Mouse (Mus musculus): ENCODE results near the gene Vrk3. TPM values are rescaled to one million over a fixed set of nuclear protein-coding genes. Genes with fewer than 3 reads are reported as not detected.
"Not testable (repeated sequence)": the region's sequence is repeated elsewhere in the genome, so short reads cannot be mapped to it uniquely, and the experiment has no call there.

The Vrk3 gene
- polyA plus RNA-seq, 1 experiment from 2014 or later: 23.0 TPM

DNA sequence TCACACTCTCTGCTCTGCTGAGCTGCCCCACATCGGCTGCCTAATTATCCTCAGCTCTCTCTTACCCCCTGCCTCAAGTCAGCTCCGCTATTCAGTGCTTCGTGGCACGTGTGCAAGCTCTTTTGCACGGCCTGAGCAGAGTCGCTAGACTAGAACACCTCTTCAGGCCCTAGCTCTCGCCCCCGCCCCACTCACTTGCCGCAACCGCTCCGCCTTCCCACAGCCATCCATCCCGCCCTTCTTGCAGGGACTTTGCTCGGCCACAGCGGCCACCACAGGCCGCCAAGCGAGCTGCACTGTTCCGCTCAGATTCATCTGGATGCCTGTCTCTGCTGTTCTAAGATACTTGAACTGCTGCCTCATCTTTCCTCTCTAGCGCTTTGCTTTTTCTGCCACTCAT, 3.1 kb upstream of the Vrk3 start:
- peak overlapping the region; percentile 31 for H3K4me3 ChIP-seq (ENCODE audit: low read depth, low read length)
- under 1% methylated on average over 18 of the region's 18 CpGs for WGBS

DNA sequence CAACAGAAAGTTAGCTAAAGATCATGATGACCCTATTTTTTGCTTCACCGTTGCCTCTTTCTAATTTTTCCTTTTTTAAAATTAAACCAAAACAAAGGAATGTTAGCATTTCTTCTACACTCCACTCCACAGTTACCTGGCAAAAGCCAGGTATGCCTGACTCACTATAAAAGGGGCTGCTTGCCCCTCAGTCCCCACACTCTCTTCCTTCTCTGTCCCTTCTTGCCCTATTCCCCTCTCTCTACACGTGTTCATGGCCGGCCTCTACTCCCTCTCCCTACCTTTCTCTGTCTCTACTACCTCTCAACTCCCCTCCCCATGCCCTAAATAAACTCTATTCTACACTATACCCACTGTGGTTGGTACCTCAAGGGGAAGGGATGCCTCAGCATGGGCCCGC, 1.1 kb upstream of the Vrk3 start:
- WGBS: 69% methylated on average over 4 of the region's 4 CpGs
- Histone ChIP-seq H3K9me3 (ENCODE audit: control insufficient read depth, low read length) (no peaks in the 10 kb centered on the region), H3K4me1 (ENCODE audit: control insufficient read depth, insufficient read depth, low read length) (peaks cover 8% of the 10 kb centered on the region; the same call in 1 of the 2 replicates), H3K4me2 (ENCODE audit: low read depth, low read length) (no peak overlapping the region), H3K27me3 (ENCODE audit: control insufficient read depth, insufficient read depth, low read length) (no peaks in the 10 kb centered on the region), H3K4me3 (ENCODE audit: low read depth, low read length) (no peak overlapping the region), H3K27ac (ENCODE audit: low read depth, low read length) (no peak overlapping the region), H3K9ac (replicated peaks; ENCODE audit: low read depth, low read length) (no peak overlapping the region), H3K36me3 (ENCODE audit: control insufficient read depth, insufficient read depth, low read length) (no peaks in the 10 kb centered on the region)
- ATAC-seq (ENCODE audit: low read depth): no peak

More for the DNA sequence above, 3.1 kb upstream of the Vrk3 start:
- Histone ChIP-seq H3K4me2 (ENCODE audit: low read depth, low read length) (peak overlapping the region; percentile 70), H3K36me3 (ENCODE audit: control insufficient read depth, insufficient read depth, low read length) (no peaks in the 10 kb centered on the region), H3K27me3 (ENCODE audit: control insufficient read depth, insufficient read depth, low read length) (no peaks in the 10 kb centered on the region), H3K4me1 (ENCODE audit: control insufficient read depth, insufficient read depth, low read length) (peaks cover 8% of the 10 kb centered on the region; the same call in 1 of the 2 replicates), H3K27ac (ENCODE audit: low read depth, low read length) (peak overlapping the region; percentile 29; the same call in 1 of the 2 replicates), H3K9ac (replicated peaks; ENCODE audit: low read depth, low read length) (peak overlapping the region; percentile 47), H3K9me3 (ENCODE audit: control insufficient read depth, low read length) (no peaks in the 10 kb centered on the region)
- ATAC-seq (ENCODE audit: low read depth): peak; percentile 62

DNA sequence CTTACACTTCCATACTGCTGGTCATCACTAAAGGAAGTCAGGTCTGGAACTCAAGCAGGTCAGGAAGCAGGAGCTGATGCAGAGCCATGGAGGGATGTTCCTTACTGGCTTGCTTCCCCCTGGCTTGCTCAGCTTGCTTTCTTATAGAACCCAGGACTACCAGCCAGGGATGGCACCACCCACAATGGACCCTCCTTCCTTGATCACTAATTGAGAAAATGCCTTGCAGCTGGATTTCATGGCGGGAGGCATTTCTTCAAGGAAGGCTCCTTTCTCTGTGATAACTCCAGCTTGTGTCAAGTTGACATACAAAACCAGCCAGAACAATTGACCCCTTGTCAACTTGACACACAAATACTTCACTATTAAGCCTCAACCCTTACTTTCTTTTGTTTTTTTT, 2.7 kb downstream of the Vrk3 start, which contains the start of gene Zfp473:
Zfp473 (minus strand) TSS at position 101 of the 400 bp plus-strand sequence.
- 84% methylated on average over 1 of the region's 1 CpGs for WGBS
- not testable (repeated sequence) for ATAC-seq (ENCODE audit: low read depth); H3K9me3 ChIP-seq (ENCODE audit: control insufficient read depth, low read length); H3K4me2 ChIP-seq (ENCODE audit: low read depth, low read length); H3K9ac ChIP-seq (replicated peaks; ENCODE audit: low read depth, low read length); H3K27me3 ChIP-seq (ENCODE audit: control insufficient read depth, insufficient read depth, low read length); H3K27ac ChIP-seq (ENCODE audit: low read depth, low read length); H3K4me3 ChIP-seq (ENCODE audit: low read depth, low read length); H3K4me1 ChIP-seq (ENCODE audit: control insufficient read depth, insufficient read depth, low read length)
- H3K36me3 ChIP-seq (ENCODE audit: control insufficient read depth, insufficient read depth, low read length): peaks cover 24% of the 10 kb centered on the region

DNA sequence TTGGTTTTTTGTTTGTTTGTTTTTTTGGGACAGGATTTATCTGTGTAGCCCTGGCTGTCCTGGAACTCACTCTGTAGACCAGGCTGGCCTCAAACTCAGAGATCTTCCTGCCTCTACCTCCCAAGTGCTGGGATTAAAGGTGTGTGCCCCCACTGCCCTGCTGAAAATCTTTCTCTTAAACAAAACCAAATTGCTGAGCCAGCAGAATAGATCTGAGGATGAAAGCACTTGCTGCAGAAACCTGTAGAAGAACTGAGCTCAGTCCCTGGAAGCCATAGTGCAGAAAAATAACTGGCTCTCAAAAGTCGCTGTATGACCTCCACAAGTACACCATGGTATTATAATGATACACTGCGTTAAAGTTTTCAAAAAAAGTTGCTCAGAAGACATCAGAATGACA, 9.0 kb downstream of the Vrk3 start:
- Histone ChIP-seq H3K4me2 (ENCODE audit: low read depth, low read length) (no peak overlapping the region), H3K36me3 (ENCODE audit: control insufficient read depth, insufficient read depth, low read length) (peaks cover 52% of the 10 kb centered on the region), H3K4me1 (ENCODE audit: control insufficient read depth, insufficient read depth, low read length) (no peaks in the 10 kb centered on the region), H3K27me3 (ENCODE audit: control insufficient read depth, insufficient read depth, low read length) (no peaks in the 10 kb centered on the region), H3K4me3 (ENCODE audit: low read depth, low read length) (no peak overlapping the region), H3K9me3 (ENCODE audit: control insufficient read depth, low read length) (no peaks in the 10 kb centered on the region), H3K27ac (ENCODE audit: low read depth, low read length) (no peak overlapping the region), H3K9ac (replicated peaks; ENCODE audit: low read depth, low read length) (no peak overlapping the region)
- 85% methylated on average over 2 of the region's 2 CpGs for WGBS
- ATAC-seq (ENCODE audit: low read depth): no peak

DNA sequence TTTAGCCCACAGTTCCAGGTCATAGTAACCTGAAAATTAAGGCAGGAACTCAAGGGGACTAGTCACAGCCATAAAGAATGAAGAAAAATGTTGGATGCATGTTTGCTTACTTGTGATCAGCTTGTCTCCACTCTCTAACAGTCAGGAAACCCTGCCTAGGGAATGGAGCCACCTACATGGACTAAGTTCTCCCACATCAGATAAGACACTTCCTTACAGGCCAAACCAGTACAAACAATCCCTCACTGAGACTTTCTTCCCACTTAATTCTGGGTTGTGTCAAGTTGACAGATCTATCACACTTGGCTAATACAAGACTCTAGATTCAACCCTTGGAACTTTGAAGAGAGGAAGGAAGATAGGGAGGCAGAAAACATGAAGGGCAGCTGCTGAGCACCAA, 12.2 kb downstream of the Vrk3 start:
- H3K4me3 ChIP-seq (ENCODE audit: low read depth, low read length): no peak overlapping the region
- H3K4me2 ChIP-seq (ENCODE audit: low read depth, low read length): no peak overlapping the region
- H3K27me3 ChIP-seq (ENCODE audit: control insufficient read depth, insufficient read depth, low read length): no peaks in the 10 kb centered on the region
- ATAC-seq (ENCODE audit: low read depth): no peak
- peaks cover 33% of the 10 kb centered on the region for H3K36me3 ChIP-seq (ENCODE audit: control insufficient read depth, insufficient read depth, low read length)
- no peak overlapping the region for H3K9ac ChIP-seq (replicated peaks; ENCODE audit: low read depth, low read length)
- no peak overlapping the region for H3K27ac ChIP-seq (ENCODE audit: low read depth, low read length)
- H3K9me3 ChIP-seq (ENCODE audit: control insufficient read depth, low read length): no peaks in the 10 kb centered on the region
- H3K4me1 ChIP-seq (ENCODE audit: control insufficient read depth, insufficient read depth, low read length): no peaks in the 10 kb centered on the region

DNA sequence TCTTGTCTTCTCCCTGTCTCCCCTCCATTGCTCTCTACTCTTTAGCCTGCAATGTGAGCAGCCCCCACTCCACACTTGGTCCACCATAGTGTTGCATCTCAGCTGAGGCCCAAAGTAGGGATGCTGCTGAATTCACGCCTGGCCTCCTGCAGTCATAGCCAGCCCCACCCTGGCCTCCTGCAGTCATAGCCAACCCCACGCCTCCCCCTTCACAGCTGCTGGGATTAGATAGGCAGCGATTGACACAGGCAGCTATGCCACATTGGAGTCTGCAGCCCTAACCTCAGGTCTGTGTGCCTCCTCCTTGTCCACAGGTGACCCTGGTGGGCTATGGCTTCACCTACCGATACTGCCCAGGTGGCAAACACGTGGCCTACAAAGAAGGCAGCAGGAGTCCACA, 19.9 kb downstream of the Vrk3 start:
- Histone ChIP-seq H3K27me3 (ENCODE audit: control insufficient read depth, insufficient read depth, low read length) (no peaks in the 10 kb centered on the region), H3K4me3 (ENCODE audit: low read depth, low read length) (no peak overlapping the region), H3K36me3 (ENCODE audit: control insufficient read depth, insufficient read depth, low read length) (peaks cover 28% of the 10 kb centered on the region), H3K4me2 (ENCODE audit: low read depth, low read length) (no peak overlapping the region), H3K4me1 (ENCODE audit: control insufficient read depth, insufficient read depth, low read length) (no peaks in the 10 kb centered on the region), H3K9ac (replicated peaks; ENCODE audit: low read depth, low read length) (no peak overlapping the region), H3K9me3 (ENCODE audit: control insufficient read depth, low read length) (no peaks in the 10 kb centered on the region), H3K27ac (ENCODE audit: low read depth, low read length) (no peak overlapping the region)
- WGBS: 87% methylated on average over 5 of the region's 5 CpGs
- ATAC-seq (ENCODE audit: low read depth): no peak

DNA sequence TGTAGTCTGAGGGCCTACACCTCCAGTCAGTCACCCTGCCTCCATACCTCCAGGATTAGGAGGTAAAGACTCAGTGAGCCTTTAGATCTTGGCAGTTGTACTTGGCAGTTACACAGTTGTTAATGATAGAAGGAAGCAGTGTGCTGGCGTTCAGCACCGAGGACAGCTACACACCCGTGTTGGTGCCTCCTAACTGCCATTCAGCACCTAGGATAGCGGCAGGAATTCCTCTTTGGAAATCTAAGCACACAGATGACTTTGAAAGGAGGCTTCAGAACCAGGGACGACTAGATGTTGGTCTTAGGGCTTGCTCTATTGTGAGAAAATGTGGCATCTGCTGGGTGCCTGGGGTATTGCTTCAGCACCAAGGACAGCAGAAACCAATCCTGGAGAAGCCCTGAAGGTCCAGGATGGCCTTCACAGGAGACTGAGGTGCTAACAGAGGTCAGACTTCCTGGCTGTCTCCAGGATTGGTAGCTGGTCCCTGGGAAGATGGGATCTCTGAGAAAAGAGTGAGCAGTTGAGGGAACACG, 21.9 kb downstream of the Vrk3 start:
- Histone ChIP-seq H3K9me3 (ENCODE audit: control insufficient read depth, low read length) (no peaks in the 10 kb centered on the region), H3K27ac (ENCODE audit: low read depth, low read length) (no peak overlapping the region), H3K4me2 (ENCODE audit: low read depth, low read length) (no peak overlapping the region), H3K4me1 (ENCODE audit: control insufficient read depth, insufficient read depth, low read length) (no peaks in the 10 kb centered on the region), H3K9ac (replicated peaks; ENCODE audit: low read depth, low read length) (no peak overlapping the region), H3K4me3 (ENCODE audit: low read depth, low read length) (no peak overlapping the region), H3K36me3 (ENCODE audit: control insufficient read depth, insufficient read depth, low read length) (peaks cover 36% of the 10 kb centered on the region), H3K27me3 (ENCODE audit: control insufficient read depth, insufficient read depth, low read length) (no peaks in the 10 kb centered on the region)
- 20% methylated on average over 6 of the region's 6 CpGs for WGBS
- ATAC-seq (ENCODE audit: low read depth): no peak

DNA sequence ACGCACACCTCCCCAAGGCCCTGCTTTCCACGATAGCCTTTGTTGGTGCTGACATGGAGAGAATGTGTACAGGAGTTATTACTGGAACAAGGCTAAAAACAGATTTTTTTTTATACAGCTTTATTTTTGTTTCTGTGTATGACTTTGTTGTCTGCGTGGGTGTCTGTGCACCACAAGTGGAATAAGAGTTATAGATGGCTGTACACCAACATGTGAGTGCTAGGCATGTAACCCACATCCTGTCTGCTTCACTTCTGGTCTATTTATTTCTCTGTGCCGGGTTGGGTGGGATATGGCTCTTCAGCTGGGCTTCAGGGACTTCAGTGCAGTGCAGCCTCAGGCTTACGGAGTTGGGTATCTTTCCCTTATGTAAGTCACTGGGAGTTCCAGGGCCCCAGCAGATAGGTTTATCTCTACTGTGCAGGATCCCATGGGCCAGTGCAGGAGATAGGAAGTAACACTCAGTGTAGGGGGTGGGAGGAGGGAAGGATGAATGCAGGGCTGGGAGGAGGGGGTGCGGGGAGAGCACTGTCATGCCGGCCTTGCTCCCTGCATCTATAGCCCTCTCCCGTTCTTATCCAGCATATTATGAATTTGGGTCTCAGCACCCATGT, 24.5 kb downstream of the Vrk3 start:
- Histone ChIP-seq H3K4me2 (ENCODE audit: low read depth, low read length) (no peak overlapping the region), H3K27me3 (ENCODE audit: control insufficient read depth, insufficient read depth, low read length) (no peaks in the 10 kb centered on the region), H3K36me3 (ENCODE audit: control insufficient read depth, insufficient read depth, low read length) (peaks cover 33% of the 10 kb centered on the region), H3K9me3 (ENCODE audit: control insufficient read depth, low read length) (no peaks in the 10 kb centered on the region), H3K9ac (replicated peaks; ENCODE audit: low read depth, low read length) (no peak overlapping the region), H3K4me3 (ENCODE audit: low read depth, low read length) (no peak overlapping the region), H3K4me1 (ENCODE audit: control insufficient read depth, insufficient read depth, low read length) (no peaks in the 10 kb centered on the region), H3K27ac (ENCODE audit: low read depth, low read length) (no peak overlapping the region)
- no peak for ATAC-seq (ENCODE audit: low read depth)
- WGBS: 94% methylated on average over 8 of the region's 8 CpGs

DNA sequence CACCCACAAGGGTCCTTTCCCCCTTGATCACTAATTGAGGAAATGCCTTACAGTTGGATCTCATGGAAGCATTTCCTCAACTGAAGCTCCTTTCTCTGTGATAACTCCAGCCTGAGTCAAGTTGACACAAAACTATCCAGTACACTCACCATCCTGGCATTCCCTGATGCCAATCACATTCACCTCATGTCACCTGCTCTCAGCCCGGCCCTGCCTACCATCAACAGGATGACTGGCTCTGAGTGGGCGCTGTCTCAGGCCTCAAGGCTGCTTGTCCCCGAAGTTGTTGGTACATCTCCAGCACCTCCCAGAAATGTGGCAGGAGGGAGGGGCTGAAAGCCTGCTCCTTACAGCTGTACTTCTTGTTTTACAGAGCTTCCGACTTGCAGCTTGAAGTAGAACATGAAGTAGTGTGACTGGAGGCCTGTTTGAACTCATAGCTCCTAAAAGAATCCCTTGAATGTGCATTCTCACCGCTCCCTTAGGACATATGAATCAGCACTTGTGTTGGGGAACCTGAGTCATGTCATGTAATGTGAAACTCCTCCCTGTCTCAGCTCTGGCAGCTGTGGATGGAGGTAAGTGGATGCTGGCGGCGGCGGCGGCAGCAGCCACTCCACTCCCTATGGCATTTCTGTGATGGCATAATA, 28.8 kb downstream of the Vrk3 start:
- Histone ChIP-seq H3K4me2 (ENCODE audit: low read depth, low read length) (no peak overlapping the region), H3K9ac (replicated peaks; ENCODE audit: low read depth, low read length) (no peak overlapping the region), H3K36me3 (ENCODE audit: control insufficient read depth, insufficient read depth, low read length) (peaks cover 12% of the 10 kb centered on the region; the same call in 1 of the 2 replicates), H3K27ac (ENCODE audit: low read depth, low read length) (no peak overlapping the region), H3K27me3 (ENCODE audit: control insufficient read depth, insufficient read depth, low read length) (no peaks in the 10 kb centered on the region), H3K9me3 (ENCODE audit: control insufficient read depth, low read length) (no peaks in the 10 kb centered on the region), H3K4me3 (ENCODE audit: low read depth, low read length) (no peak overlapping the region), H3K4me1 (ENCODE audit: control insufficient read depth, insufficient read depth, low read length) (no peaks in the 10 kb centered on the region)
- WGBS: 94% methylated on average over 9 of the region's 9 CpGs
- ATAC-seq (ENCODE audit: low read depth): no peak
